Mouse (Mus musculus): ENCODE results near the gene Ankle2. TPM values are rescaled to one million over a fixed set of nuclear protein-coding genes. Genes with fewer than 3 reads are reported as not detected.
A peak's percentile ranks its signal among the peaks of the same experiment; 100 is the strongest.

Ankle2 gene
- polyA plus RNA-seq, 1 experiment from 2014 or later, result 14.4 TPM

DNA sequence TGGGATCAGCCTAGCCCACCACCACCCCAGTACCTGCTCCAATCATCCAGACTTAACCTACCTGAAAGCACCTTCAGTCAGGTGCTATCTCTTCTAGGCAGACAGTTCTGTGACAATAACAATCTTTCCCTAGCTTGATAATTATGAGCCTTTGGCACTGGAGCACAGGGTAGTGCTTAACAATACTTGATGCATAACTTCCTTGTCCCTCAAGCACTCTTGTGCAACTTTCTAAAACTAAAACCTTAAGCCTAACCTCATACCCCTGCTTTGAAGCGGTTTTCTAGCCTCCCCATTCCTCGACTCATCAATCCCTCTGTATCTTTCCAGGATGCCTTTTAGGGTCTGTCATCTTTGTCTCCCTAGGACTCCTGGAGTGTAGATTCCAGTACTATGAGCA, 44.0 kb downstream of the Ankle2 start:
- H3K27me3 ChIP-seq (ENCODE audit: control insufficient read depth, insufficient read depth, low read length), result no peaks in the 10 kb centered on the region
- no peak overlapping the region for H3K4me2 ChIP-seq (ENCODE audit: low read depth, low read length)
- no peaks in the 10 kb centered on the region for H3K4me1 ChIP-seq (ENCODE audit: control insufficient read depth, insufficient read depth, low read length)
- 47% methylated on average over 2 of the region's 2 CpGs for WGBS
- H3K9ac ChIP-seq (ENCODE audit: low read length), result no peak overlapping the region
- no peak overlapping the region for H3K27ac ChIP-seq (ENCODE audit: low read length)
- ATAC-seq (replicated peaks; ENCODE audit: extremely low read depth, insufficient read depth, low FRiP score), result no peak
- no peaks in the 10 kb centered on the region for H3K36me3 ChIP-seq (ENCODE audit: control insufficient read depth, insufficient read depth)
- no peak overlapping the region for H3K4me3 ChIP-seq (ENCODE audit: low read length)
- H3K9me3 ChIP-seq (replicated peaks; ENCODE audit: control insufficient read depth, low read length), result no peaks in the 10 kb centered on the region

DNA sequence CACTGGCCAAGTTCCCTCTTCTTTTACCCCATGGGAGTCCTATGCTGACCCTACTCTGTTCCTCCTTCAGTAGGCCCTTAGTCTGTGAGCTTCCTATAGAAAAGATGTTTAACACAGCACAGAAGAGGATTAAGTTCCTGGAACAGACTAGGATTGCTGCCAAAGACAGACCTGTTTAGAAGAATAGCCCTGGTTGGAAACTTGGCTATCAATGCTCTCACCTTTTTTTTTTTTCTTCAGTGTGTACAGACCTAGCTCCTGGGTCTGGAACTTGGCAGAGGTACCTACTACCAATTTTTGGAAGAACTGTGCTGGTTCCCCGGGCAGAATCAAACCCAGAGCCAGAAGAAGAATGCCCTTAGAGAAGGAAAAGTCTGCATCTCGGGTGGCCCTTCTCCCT, 45.6 kb downstream of the Ankle2 start:
- Histone ChIP-seq H3K9ac (ENCODE audit: low read length) (no peak overlapping the region), H3K27ac (ENCODE audit: low read length) (no peak overlapping the region), H3K36me3 (ENCODE audit: control insufficient read depth, insufficient read depth) (no peaks in the 10 kb centered on the region), H3K4me1 (ENCODE audit: control insufficient read depth, insufficient read depth, low read length) (no peaks in the 10 kb centered on the region), H3K4me3 (ENCODE audit: low read length) (no peak overlapping the region), H3K27me3 (ENCODE audit: control insufficient read depth, insufficient read depth, low read length) (no peaks in the 10 kb centered on the region), H3K4me2 (ENCODE audit: low read depth, low read length) (no peak overlapping the region), H3K9me3 (replicated peaks; ENCODE audit: control insufficient read depth, low read length) (no peaks in the 10 kb centered on the region)
- no peak for ATAC-seq (replicated peaks; ENCODE audit: extremely low read depth, insufficient read depth, low FRiP score)
- 76% methylated on average over 2 of the region's 2 CpGs for WGBS

- Histone ChIP-seq H3K27ac (ENCODE audit: low read length) (no peak overlapping the region), H3K9ac (ENCODE audit: low read length) (no peak overlapping the region), H3K4me3 (ENCODE audit: low read length) (no peak overlapping the region), H3K27me3 (ENCODE audit: control insufficient read depth, insufficient read depth, low read length) (no peaks in the 10 kb centered on the region), H3K9me3 (replicated peaks; ENCODE audit: control insufficient read depth, low read length) (no peaks in the 10 kb centered on the region), H3K4me1 (ENCODE audit: control insufficient read depth, insufficient read depth, low read length) (no peaks in the 10 kb centered on the region), H3K36me3 (ENCODE audit: control insufficient read depth, insufficient read depth) (no peaks in the 10 kb centered on the region), H3K4me2 (ENCODE audit: low read depth, low read length) (no peak overlapping the region)
- no peak for ATAC-seq (replicated peaks; ENCODE audit: extremely low read depth, insufficient read depth, low FRiP score)
- WGBS, result 74% methylated on average over 1 of the region's 1 CpGs
Observed at GRCm38 (mm10) chr5:110276910-110277309, 46.1 kb downstream of the Ankle2 start.

GRCm38 (mm10) chr5:110281984-110282383, 51.2 kb downstream of the Ankle2 start:
- H3K4me1 ChIP-seq (ENCODE audit: control insufficient read depth, insufficient read depth, low read length), result peaks cover 12% of the 10 kb centered on the region
- H3K9me3 ChIP-seq (replicated peaks; ENCODE audit: control insufficient read depth, low read length), result no peaks in the 10 kb centered on the region
- H3K36me3 ChIP-seq (ENCODE audit: control insufficient read depth, insufficient read depth), result no peaks in the 10 kb centered on the region
- no peak for ATAC-seq (replicated peaks; ENCODE audit: extremely low read depth, insufficient read depth, low FRiP score)
- H3K27me3 ChIP-seq (ENCODE audit: control insufficient read depth, insufficient read depth, low read length), result no peaks in the 10 kb centered on the region
- no peak overlapping the region for H3K9ac ChIP-seq (ENCODE audit: low read length)
- no peak overlapping the region for H3K27ac ChIP-seq (ENCODE audit: low read length)
- H3K4me2 ChIP-seq (ENCODE audit: low read depth, low read length), result no peak overlapping the region
- WGBS, result 68% methylated on average over 2 of the region's 2 CpGs
- no peak overlapping the region for H3K4me3 ChIP-seq (ENCODE audit: low read length)

- Histone ChIP-seq H3K36me3 (ENCODE audit: control insufficient read depth, insufficient read depth) (no peaks in the 10 kb centered on the region), H3K9ac (ENCODE audit: low read length) (peak overlapping the region; percentile 83), H3K27me3 (ENCODE audit: control insufficient read depth, insufficient read depth, low read length) (no peaks in the 10 kb centered on the region), H3K27ac (ENCODE audit: low read length) (no peak overlapping the region), H3K4me3 (ENCODE audit: low read length) (peak overlapping the region; percentile 91), H3K9me3 (replicated peaks; ENCODE audit: control insufficient read depth, low read length) (no peaks in the 10 kb centered on the region), H3K4me1 (ENCODE audit: control insufficient read depth, insufficient read depth, low read length) (peaks cover 13% of the 10 kb centered on the region), H3K4me2 (ENCODE audit: low read depth, low read length) (peak overlapping the region; percentile 99)
- ATAC-seq (replicated peaks; ENCODE audit: extremely low read depth, insufficient read depth, low FRiP score), result no peak
- 9% methylated on average over 4 of the region's 4 CpGs for WGBS
Observed at GRCm38 (mm10) chr5:110284536-110284935, 53.7 kb downstream of the Ankle2 start.

- no peak for ATAC-seq (replicated peaks; ENCODE audit: extremely low read depth, insufficient read depth, low FRiP score)
- Histone ChIP-seq H3K9ac (ENCODE audit: low read length) (peak overlapping the region; percentile 83), H3K9me3 (replicated peaks; ENCODE audit: control insufficient read depth, low read length) (no peaks in the 10 kb centered on the region), H3K36me3 (ENCODE audit: control insufficient read depth, insufficient read depth) (no peaks in the 10 kb centered on the region), H3K4me2 (ENCODE audit: low read depth, low read length) (peak overlapping the region; percentile 99), H3K4me1 (ENCODE audit: control insufficient read depth, insufficient read depth, low read length) (peaks cover 13% of the 10 kb centered on the region), H3K27ac (ENCODE audit: low read length) (no peak overlapping the region), H3K27me3 (ENCODE audit: control insufficient read depth, insufficient read depth, low read length) (no peaks in the 10 kb centered on the region), H3K4me3 (ENCODE audit: low read length) (peak overlapping the region; percentile 91)
- 2% methylated on average over 15 of the region's 15 CpGs for WGBS
Observed at GRCm38 (mm10) chr5:110285156-110285555, 54.4 kb downstream of the Ankle2 start.

DNA sequence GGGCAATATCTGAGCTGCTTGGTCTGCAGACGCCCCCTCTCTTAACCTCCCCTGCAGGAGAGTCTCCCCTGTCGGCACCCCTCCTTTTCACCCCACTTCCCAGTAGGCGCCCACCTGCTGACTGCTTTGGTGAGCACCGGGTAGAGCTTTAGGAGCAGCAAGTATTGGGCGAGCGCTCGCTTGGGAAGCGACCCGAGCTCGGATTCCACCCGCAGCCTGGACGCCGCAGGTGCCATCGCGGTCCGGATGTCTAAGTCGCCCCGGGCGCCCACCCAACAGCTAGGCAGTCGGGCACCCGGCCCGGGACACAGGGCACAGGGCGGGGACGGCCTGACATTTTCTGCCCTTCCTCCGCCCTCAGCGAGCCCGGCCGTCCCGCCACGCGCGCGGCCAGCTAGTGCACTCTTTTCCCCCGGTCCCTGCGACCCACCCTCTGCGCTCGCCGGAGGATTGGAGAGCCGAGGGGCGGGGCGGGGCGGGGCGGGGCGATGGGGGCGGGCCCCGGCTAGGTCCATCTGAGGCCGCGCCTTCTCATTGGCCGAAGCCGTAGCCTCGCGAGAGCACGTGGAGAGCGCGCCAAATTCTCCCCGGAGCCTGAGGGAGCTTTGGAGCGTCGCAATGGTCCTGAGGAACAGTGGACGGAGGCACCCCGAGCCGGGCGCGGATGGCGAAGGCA, 55.1 kb downstream of the Ankle2 start, which contains the start of the genes Pxmp2 and Pole:
TSS of gene Pxmp2 (minus strand) at position 417 of the 676 bp plus-strand sequence.
TSS of gene Pole (plus strand) at position 537 of the 676 bp plus-strand sequence.
- Histone ChIP-seq H3K27me3 (ENCODE audit: control insufficient read depth, insufficient read depth, low read length) (no peaks in the 10 kb centered on the region), H3K4me2 (ENCODE audit: low read depth, low read length) (peak within 1 kb of the TSS; percentile 99), H3K9ac (ENCODE audit: low read length) (peak within 1 kb of the TSS; percentile 86), H3K9me3 (replicated peaks; ENCODE audit: control insufficient read depth, low read length) (no peaks in the 10 kb centered on the region), H3K4me3 (ENCODE audit: low read length) (peak within 1 kb of the TSS; percentile 91), H3K4me1 (ENCODE audit: control insufficient read depth, insufficient read depth, low read length) (peaks cover 13% of the 10 kb centered on the region), H3K27ac (ENCODE audit: low read length) (peak within 1 kb of the TSS; percentile 76), H3K36me3 (ENCODE audit: control insufficient read depth, insufficient read depth) (peaks cover 4% of the 10 kb centered on the region; the same call in 1 of the 2 replicates)
- under 1% methylated on average over 55 of the region's 64 CpGs for WGBS
- peak; percentile 100 for ATAC-seq (replicated peaks; ENCODE audit: extremely low read depth, insufficient read depth, low FRiP score)

DNA sequence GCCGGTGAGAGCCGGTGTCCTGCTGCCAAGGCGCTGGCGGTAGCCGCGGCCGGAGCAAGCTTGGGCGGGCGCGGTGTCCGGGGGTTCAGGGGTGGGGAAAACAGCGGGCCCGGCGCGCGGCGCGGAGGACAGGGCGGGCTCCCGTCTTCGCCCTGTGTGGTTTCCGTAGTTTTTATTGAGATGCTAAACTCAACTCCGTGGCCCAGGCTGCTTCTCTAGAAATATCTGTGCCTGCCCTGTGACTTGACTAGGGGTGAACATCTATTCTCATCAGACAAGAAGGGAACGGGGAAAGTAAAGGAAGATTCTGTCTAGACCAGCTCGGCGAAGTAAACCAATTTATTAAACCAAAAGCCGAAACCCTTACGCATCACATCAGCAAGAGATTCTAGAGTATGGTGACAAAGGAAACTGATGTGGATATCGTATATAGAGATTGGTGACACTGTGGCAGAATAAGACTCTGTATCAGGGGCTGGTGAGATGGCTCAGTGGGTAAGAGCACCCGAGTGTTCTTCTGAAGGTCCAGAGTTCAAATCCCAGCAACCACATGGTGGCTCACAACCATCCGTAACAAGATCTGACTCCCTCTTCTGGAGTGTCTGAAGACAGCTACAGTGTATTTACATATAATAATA, 55.8 kb downstream of the Ankle2 start:
- ATAC-seq (replicated peaks; ENCODE audit: extremely low read depth, insufficient read depth, low FRiP score), result peak; percentile 61
- H3K36me3 ChIP-seq (ENCODE audit: control insufficient read depth, insufficient read depth), result peaks cover 6% of the 10 kb centered on the region; the same call in 1 of the 2 replicates
- H3K4me2 ChIP-seq (ENCODE audit: low read depth, low read length), result peak overlapping the region; percentile 99
- H3K4me1 ChIP-seq (ENCODE audit: control insufficient read depth, insufficient read depth, low read length), result peaks cover 13% of the 10 kb centered on the region
- H3K27ac ChIP-seq (ENCODE audit: low read length), result peak overlapping the region; percentile 76
- no peaks in the 10 kb centered on the region for H3K9me3 ChIP-seq (replicated peaks; ENCODE audit: control insufficient read depth, low read length)
- WGBS, result 2% methylated on average over 30 of the region's 31 CpGs
- peak overlapping the region; percentile 86 for H3K9ac ChIP-seq (ENCODE audit: low read length)
- peak overlapping the region; percentile 91 for H3K4me3 ChIP-seq (ENCODE audit: low read length)
- H3K27me3 ChIP-seq (ENCODE audit: control insufficient read depth, insufficient read depth, low read length), result no peaks in the 10 kb centered on the region

DNA sequence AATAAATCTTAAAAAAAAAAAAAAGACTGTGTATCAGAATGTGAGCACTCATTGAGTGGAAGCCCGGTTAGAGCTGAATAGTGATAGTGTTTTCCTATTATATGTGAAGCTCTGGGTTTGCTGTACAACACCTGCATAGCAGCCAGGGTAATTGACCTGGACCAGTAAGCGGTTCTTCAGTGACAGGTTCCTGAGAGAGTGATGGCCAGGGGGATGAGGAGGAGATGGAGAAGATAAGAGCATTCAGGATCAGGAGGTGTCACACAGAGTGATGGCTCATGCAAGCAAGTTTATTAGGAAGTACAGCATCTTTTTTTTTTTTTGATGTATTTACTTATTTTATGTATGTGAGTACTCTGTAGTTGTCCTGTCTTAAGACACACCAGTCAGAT, 56.3 kb downstream of the Ankle2 start:
- H3K4me2 ChIP-seq (ENCODE audit: low read depth, low read length), result peak overlapping the region; percentile 99
- no peak for ATAC-seq (replicated peaks; ENCODE audit: extremely low read depth, insufficient read depth, low FRiP score)
- no peak overlapping the region for H3K27ac ChIP-seq (ENCODE audit: low read length)
- H3K9ac ChIP-seq (ENCODE audit: low read length), result 0 out of 2 replicates have a peak overlapping the region, but pooled peaks have one; percentile 38
- WGBS, result 54% methylated on average over 2 of the region's 2 CpGs
- no peaks in the 10 kb centered on the region for H3K27me3 ChIP-seq (ENCODE audit: control insufficient read depth, insufficient read depth, low read length)
- H3K36me3 ChIP-seq (ENCODE audit: control insufficient read depth, insufficient read depth), result peaks cover 6% of the 10 kb centered on the region; the same call in 1 of the 2 replicates
- peak overlapping the region; percentile 91 for H3K4me3 ChIP-seq (ENCODE audit: low read length)
- H3K9me3 ChIP-seq (replicated peaks; ENCODE audit: control insufficient read depth, low read length), result no peaks in the 10 kb centered on the region
- H3K4me1 ChIP-seq (ENCODE audit: control insufficient read depth, insufficient read depth, low read length), result peaks cover 13% of the 10 kb centered on the region

All from heart, embryonic 16.5 days (tissue).